Mouse (Mus musculus) cerebellum, adult 2 months (tissue): ENCODE measurements at regions not wholly inside any gene's neighbourhood (a gene's known extent, or its start where the extent isn't known, plus 50 kb on each side); places are given as distances from the start of the nearest gene placed in this dataset.

Experiments
- CTCF ChIP-seq: fragments of 200-500 bp; IDR thresholded peaks from 2 replicates; pipeline ENCODE4 v1.5.1; 2011; ENCODE audit warnings: low read depth, mild to moderate bottlenecking, control low read depth, low read length, moderate library complexity, borderline replicate concordance; ENCODE audit not compliant: insufficient read depth
- POLR2A ChIP-seq: fragments of 200-500 bp; IDR thresholded peaks from 2 replicates; pipeline ENCODE4 v1.6.1; 2011; ENCODE audit warnings: low read length, control low read depth, borderline replicate concordance; ENCODE audit not compliant: insufficient read depth

- TF ChIP-seq CTCF (no peak), POLR2A (no peak)
Observed at GRCm38 (mm10) chr14:107849688-107850087, 1064.3 kb downstream of the Slitrk1 start.
